Mouse (Mus musculus) left cerebral cortex, adult 9 months (tissue): Measurements from ENCODE around the gene Fam90a1b.
A peak's percentile ranks its signal among the peaks of the same experiment; 100 is the strongest.
"Not testable (repeated sequence)": the region's sequence is repeated elsewhere in the genome, so short reads cannot be mapped to it uniquely, and the experiment has no call there.

ENCODE experiments used
- DNase-seq, 2 experiments: peaks; one replicate each; pipeline ENCODE4 v3.0.0; 2022; ENCODE audit warnings: low spot score in 2 of 2

Fam90a1b gene

DNA sequence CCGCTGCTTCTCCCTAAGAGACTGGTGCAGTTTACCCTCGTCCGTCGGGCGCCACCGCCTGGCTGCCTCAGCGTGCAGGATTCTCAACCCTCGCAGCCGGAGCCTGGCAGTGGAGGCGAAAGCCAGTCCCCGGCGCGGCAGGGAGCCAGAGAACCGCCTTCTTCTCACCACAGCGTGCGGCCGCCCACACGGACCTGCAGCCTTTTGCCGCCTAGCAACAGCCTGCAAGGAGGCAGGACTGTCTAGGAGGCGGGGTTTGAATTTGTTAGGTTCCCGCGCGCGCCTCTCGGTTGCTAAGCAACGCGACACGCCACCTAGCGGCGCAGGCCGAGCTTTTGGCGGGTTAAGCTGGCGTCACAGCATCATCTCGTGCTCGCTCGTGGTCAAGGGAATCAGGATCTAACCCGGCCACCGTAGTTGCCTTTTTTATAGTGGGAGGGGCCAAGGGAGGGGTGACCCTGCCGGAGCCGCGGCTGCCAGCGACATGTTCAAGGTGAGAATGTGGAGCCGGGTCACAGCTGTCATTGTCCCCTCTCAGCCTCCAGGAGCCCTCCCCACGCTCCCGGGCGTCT, at the start of gene Fam90a1b, which contains the start of gene Apoo:
Gene Fam90a1b (minus strand): TSS at position 108 of the 572 bp plus-strand sequence.
Gene Apoo (plus strand): TSS at position 448 of the 572 bp plus-strand sequence.
- peak; percentile 97 to 98 for DNase-seq

DNA sequence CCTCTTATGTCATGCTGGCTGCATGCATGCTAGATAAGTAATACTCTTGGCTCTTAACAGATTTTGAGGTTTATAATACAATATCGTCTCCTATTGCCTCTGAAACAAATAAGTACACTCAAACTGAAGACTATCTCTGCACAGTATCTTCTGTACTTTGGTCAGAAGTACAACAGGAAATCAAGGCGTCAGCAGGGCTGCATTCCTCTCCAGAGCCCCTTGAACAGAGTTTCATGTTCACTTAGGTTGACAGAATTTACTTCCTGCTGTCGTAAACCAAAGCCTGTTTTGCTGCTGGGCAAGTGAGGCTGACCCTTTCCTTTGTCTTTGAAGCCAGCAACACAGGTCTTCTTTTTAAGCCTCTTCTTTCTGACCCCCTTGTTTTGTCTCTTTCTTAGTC, 42.4 kb upstream of the Fam90a1b start:
- no peak for DNase-seq

DNA sequence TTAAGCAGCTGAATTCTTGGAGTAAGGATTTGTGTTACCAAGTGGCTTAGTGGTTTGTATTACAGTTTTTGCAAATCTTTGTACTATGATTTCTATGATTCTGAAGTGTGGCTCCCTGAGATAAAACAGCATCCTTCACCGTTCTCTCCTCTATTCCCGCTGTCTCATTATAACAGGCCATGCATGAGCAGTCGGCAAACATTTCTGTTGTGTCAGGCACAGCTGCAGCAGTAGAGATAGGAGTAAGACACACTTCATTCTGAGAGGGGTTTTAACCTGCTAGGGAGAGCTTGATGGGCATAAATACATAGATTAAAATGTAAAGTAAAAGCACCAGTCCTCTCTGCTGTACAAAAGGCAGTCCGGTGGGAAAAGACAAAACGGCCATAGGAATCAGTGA, 12.2 kb upstream of the Fam90a1b start:
- DNase-seq: no peak

DNA sequence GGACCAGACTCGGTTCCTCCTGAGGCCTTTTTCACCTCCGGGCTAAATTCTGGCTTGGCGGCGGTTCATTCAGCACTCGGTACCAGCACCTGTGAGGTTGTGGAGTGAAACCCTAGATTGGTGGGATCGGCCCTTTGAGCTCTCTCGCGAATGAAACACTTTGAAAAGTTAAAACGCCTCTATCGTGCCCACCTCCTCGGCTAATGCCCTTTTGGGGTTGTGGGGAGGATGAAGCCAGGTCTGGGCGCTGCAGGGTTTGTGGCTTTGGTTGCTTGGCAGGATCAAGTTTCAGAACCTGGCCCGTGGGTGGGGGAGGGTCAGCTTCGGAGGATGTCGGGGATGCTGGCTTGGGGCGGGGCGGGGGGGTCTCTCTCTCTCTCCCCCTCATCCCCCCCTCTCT, 671 bp upstream of the Fam90a1b start:
- no peak for DNase-seq

DNA sequence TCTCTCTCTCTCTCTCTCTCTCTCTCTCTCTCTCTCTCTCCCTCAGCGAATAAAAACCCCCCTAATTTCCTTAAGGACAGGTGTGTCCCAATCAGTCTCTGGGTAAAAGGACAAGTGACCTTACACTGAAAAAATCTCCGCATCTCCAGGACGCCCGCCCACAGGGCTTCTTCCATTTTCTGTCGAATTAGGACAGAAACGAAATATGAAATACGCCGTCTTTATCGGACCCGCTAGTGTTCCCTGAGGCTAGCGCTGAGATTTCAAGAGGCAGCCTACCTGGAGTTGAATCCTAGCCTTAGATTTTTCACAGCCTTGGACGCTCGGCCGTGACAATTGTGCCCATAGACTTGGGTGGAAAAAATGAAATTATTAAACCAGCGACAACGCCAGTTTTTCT, 548 bp downstream of the Fam90a1b start:
- peak in 1 of 2 experiments; percentile 11 for DNase-seq

DNA sequence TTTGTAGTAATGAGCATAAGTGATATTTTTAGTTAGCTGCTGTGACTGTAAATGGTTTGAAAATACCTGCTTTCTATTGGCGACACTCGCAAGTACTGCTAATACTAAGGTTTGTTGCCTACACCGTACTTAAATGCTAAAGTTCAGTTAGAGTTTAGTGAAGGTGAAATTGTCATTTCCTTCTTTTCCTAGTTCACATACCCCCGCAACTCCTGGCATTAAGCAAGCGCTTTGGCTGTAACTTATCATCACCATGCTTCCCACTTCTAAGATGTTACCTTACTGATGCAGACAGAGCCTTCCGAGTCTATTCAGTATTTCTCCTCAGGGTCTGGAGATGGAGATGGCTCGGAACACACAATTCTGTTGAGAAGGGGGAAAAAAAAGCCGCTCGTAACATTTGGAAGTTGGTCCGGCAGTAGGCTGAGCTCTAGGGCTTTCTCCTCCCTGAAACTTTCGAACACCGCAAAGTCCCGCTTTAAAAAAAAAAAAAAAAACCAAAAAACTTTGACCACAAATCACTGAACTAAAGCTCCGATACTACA, 1.1 kb downstream of the Fam90a1b start:
- DNase-seq: no peak

DNA sequence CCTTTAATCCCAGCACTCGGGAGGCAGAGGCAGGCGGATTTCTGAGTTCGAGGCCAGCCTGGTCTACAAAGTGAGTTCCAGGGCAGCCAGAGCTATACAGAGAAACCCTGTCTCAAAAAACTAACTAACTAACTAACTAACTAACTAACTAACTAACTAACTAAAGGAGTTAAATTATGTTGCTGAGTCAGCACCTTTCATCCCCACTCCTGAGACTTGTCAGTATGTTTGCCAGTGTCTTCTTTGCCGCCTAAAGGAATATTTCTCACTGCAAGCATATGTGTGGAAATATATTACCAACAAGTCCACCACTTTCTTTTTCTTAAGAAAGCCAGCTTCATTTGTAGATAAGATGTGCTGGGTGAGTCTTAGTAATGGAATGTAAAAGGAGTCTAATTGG, 22.9 kb downstream of the Fam90a1b start:
- DNase-seq: not testable (repeated sequence)

DNA sequence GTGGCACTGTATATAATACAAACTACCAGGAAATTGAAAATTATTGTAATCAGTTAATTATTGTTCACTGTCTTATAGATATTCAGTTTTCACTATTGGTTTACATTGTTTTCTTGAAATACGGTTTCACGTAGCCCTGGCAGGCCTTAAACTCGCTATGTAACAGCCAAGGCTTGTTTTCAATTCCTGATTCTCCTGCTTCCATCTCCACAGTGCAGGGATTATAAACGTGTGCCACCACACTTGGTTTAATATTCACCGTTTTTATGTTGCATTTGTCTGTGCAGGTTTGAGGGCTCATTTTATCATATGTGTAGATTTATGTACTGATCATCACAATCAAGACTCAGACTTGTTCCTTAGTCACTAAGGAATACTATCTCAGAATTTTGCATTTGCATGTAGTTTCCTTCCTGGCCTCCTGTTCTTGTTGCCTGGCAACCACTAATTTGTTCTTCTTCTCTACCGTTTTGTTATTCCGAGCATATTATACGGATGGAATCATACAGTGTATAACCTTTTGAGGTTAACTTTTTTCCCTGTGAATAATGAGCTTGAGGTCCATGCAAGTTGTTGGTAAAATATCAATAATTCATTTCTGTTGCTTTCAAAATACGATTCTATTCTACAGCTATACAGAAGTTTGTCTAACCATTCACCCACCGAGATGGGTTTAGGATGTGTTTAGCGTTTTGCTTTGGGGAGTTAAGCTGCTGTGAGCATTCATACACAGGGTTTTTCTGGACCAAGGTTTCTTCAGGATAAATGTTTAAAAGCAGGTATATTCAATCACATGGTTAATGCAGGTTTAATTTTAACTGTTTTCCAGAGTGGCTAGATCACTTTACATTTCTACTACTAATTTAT, 45.3 kb downstream of the Fam90a1b start:
- DNase-seq: no peak
